In the genomic region with DNA sequence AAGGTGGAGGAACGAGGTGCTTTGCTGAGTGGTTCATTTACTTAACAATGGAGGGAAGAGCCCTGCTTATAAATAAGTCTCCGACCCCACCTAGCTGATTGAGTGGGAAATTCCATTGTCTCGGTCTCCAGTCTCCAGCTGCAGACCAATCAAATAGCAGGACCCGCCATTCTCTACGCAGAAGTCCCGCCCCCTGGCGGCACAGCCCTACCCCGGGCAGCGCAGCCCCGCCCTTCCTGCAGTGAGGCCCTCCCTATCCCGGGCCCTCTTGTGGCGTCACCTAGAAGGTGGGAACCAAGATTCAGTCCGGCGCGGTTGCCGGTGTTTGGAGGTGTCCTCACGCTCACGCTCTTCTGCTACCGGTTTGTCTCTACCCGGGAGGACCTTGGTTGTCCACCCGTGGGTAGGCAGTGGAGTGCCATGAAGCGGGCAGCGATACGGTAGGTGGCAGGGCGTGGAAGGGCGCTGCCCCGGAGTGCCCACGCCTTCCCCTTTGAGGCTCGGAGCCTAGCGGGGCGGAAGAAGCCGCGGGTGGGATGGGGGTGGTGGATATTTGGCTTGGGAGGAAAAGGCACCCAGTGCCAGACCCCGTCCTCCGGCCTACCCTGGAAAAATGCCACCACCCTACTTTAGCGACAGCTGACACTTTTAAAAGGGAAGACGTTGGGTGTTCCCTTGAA, we compare ENCODE assay signal across 1 mouse cellular context.
TF ChIP-seq lines count a peak whose summit lies in the region.

Acot9 (plus strand) TSS at position 209 of the 680 bp plus-strand sequence.

TF ChIP-seq in MEL, 35 proteins besides CTCF, POLR2A, EP300 and RAD21 (continued from another document):
- TF ChIP-seq TAL1 (IDR thresholded peaks at IDR 0.05; ENCODE audit: low read length): no peak
- peak; percentile 91 for TF ChIP-seq TBP (IDR thresholded peaks at IDR 0.05; ENCODE audit: low read depth, low read length)
- no peak for TF ChIP-seq MAFK (IDR thresholded peaks at IDR 0.05; ENCODE audit: borderline replicate concordance, low read depth, low read length)
- no peak for TF ChIP-seq ZC3H11A (IDR thresholded peaks at IDR 0.05; ENCODE audit: low read depth, low read length)
- peak; percentile 100 for TF ChIP-seq NELFE (IDR thresholded peaks at IDR 0.05; ENCODE audit: low read depth, low read length)
- peak; percentile 86 for TF ChIP-seq POLR2AphosphoS2 (IDR thresholded peaks at IDR 0.05; ENCODE audit: low read length)
- no peak for TF ChIP-seq SMC3 (IDR thresholded peaks at IDR 0.05; ENCODE audit: low read depth, low read length)
- no peak for TF ChIP-seq RCOR1 (IDR thresholded peaks at IDR 0.05; ENCODE audit: low read depth, low read length)
- no peak for TF ChIP-seq MAZ (IDR thresholded peaks at IDR 0.05; ENCODE audit: low read depth, low read length)
- TF ChIP-seq HCFC1 (IDR thresholded peaks at IDR 0.05; ENCODE audit: low read depth, low read length): no peak; the same call in 1 of the 2 replicates
- TF ChIP-seq ELF1 (IDR thresholded peaks at IDR 0.05; ENCODE audit: low read depth, low read length): peak; percentile 41; the same call in 1 of the 2 replicates
- no peak for TF ChIP-seq USF1 (IDR thresholded peaks at IDR 0.05; ENCODE audit: low read depth, low read length)
- no peak for TF ChIP-seq JUND (IDR thresholded peaks at IDR 0.05; ENCODE audit: low read depth, low read length)
